Mouse (Mus musculus) adrenal gland, postnatal 4 days (tissue): ENCODE measurements around the gene Rnh1. TPM values are rescaled to one million over a fixed set of nuclear protein-coding genes. Genes with fewer than 3 reads are reported as not detected.

Source experiments
- DNase-seq, 2 experiments: peaks; one replicate each; pipeline ENCODE4 v3.0.0; 2021 to 2022; ENCODE audit warnings: low spot score in 2 of 2, mixed read lengths in 2 of 2
- total RNA-seq, 2 experiments: library from RNA; stranded (reverse); gene quantifications; 2 replicates each; pipeline ENCODE4 v1.2.3; 2021

Rnh1 gene
- total RNA-seq, 2 experiments from 2014 or later, result 179 to 186 TPM

GRCm38 (mm10) chr7:141206182-141206937 is 33.7 kb upstream of the Rnh1 start:
- no peak for DNase-seq

GRCm38 (mm10) chr7:141205504-141205903 is 32.8 kb upstream of the Rnh1 start:
- no peak for DNase-seq

- no peak for DNase-seq
Observed at GRCm38 (mm10) chr7:141204546-141204945, 31.9 kb upstream of the Rnh1 start.

GRCm38 (mm10) chr7:141198121-141198520 is 25.5 kb upstream of the Rnh1 start:
- DNase-seq, result no peak

- DNase-seq, result no peak
Observed at GRCm38 (mm10) chr7:141196619-141197282, 24.1 kb upstream of the Rnh1 start.

DNA sequence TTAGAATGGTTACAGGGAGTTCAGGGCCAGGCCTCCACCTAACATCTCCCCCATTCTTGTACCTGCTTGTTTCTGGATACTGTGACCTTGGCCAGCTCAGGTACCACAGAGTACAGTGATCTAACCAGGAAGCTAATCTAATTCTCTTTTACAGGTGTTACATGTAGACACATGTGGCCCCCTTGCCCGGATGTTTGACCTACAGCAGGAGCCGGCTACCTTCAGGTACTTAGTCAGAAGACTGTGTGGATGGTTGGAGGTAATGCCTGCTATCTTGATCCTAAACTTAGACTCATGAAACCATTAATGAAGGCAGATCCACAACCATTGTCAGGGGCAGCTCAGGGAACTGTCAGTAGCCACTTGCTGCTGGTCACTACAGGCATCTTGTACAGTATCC is 23.1 kb upstream of the Rnh1 start:
- no peak for DNase-seq

DNA sequence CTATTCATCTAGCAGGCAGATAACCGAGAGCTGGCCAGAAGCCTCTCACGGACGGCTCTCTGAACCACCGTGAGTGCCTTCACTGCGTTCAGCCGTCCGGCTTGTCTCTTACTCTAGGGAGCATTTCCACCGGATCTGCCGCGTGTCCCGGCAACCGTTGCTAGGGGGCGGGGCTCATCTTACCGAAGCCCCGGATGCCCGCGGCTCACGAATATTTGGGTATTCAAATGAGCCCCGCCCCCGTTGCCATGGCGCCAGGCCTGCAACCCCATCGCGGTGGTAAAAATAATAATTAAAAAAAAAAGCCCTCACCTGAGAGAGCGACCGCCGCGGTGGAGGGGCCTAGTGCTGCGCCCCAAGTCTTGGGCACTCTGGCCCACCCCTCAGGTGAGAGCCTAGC is 22.2 kb upstream of the Rnh1 start:
- peak; percentile 75 to 86 for DNase-seq

DNA sequence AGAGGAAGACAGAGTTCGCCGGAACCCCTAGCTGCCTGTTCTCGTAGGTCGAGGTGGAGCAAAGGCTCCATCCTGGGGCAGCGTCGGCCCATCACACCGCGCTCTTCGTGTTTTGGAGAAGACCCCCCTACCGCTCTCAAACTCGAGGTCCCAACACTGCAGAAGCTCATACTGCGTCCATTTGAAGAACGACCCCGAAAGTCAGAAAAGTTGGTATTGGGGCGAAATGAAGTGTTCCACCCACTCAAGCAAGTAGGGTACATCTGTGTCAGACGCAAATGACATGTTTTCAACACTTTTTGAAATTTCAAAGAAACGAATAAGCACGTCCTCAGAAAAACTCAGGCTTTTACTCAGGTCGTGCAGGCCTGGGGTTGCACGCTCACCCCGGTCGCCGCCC is 21.8 kb upstream of the Rnh1 start:
- DNase-seq, result no peak

DNA sequence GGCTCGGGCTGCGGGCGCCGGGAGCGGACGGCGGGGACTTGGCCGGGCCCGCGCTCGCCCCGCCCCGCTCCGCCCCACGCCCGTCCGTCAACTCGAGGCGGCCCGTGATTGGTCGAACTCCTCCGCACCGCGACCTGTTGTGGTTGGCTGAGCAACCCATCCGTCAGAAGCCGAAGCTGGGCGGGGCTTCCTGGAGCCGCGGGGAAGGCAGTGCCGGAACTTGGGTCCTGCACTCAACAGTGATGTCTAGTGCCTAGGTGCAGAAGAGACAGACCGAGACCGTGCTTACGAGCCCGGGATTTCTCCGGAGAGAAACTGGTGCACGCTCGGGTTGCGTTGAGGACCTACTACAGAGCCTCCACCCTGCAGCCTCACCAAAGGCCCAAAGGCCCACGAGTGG is 21.3 kb upstream of the Rnh1 start, which contains the start of the genes Hras and Lrrc56:
Gene Hras, minus strand, starts transcription at position 58 of the 400 bp plus-strand sequence.
Gene Lrrc56, plus strand, starts transcription at position 210 of the 400 bp plus-strand sequence.
- DNase-seq, result peak; percentile 90 to 97

GRCm38 (mm10) chr7:141193348-141193856 is 20.7 kb upstream of the Rnh1 start:
- DNase-seq, result no peak

GRCm38 (mm10) chr7:141192776-141193347 is 20.2 kb upstream of the Rnh1 start:
- no peak for DNase-seq

- DNase-seq, result no peak
Observed at GRCm38 (mm10) chr7:141191796-141192685, 19.4 kb upstream of the Rnh1 start.

DNA sequence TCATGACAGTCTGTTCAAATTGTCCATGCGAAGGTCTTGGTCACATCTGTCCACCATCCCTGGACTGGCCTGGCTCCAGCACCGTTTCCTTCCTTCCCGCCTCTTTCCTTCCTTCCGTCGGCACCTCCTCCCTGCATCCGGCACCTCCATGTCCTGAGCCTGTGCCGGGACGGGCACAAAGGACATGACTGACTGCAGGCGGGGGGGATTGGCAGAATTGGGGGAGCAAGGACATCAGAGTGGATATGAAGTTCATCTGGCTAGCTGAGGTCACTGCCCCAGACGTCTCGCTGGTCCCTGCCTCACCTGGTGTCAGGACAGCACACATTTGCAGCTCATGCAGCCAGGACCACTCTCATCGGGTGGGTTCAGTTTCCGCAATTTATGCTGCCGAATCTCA is 18.4 kb upstream of the Rnh1 start:
- no peak for DNase-seq

DNA sequence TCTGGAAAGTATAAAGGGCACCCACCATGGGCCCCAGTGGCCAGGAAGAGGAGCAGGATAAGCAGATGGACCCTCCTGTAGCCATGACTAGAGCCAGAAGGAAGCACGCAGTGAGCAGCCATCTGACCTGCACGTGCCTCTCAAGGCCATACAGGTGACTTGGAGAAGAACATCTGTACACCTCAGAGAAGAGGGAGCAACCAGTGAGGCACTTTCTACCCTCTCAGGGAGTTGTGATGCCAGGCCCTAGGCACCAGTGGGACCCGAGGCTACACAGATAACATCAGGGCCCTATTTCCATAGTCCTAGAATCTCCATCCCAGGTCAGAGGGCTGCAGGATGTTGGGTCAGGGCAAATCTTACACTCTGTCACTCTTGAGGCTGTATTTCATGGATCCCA is 17.6 kb upstream of the Rnh1 start:
- DNase-seq, result no peak

GRCm38 (mm10) chr7:141188733-141189132 is 16.1 kb upstream of the Rnh1 start:
- no peak for DNase-seq

DNA sequence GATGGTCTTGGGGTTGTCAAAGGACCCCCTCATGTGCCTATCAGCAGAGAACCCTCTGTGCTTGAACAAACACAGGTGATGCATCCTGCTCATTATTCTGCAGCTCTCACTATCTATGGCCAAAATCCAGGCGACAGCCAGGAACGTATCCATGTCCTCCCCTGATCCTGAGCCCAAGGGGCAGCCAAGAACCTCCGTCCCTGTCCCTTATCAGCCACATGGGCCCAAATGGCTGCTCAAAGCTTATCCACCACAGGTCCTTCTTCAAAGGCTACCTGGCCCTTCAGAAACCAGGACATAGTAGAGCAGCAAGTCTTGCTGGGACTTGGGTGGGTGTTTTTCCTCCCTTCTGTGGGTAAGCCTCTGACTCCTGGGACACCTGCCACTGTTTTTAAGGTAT is 15.5 kb upstream of the Rnh1 start:
- DNase-seq, result no peak

- DNase-seq, result peak; percentile 55 to 75
Observed at GRCm38 (mm10) chr7:141176173-141176572, 3.5 kb upstream of the Rnh1 start.

- DNase-seq, result no peak
Observed at GRCm38 (mm10) chr7:141175068-141175467, 2.4 kb upstream of the Rnh1 start.

- DNase-seq, result no peak
Observed at GRCm38 (mm10) chr7:141173323-141173850, 730 bp upstream of the Rnh1 start.

DNA sequence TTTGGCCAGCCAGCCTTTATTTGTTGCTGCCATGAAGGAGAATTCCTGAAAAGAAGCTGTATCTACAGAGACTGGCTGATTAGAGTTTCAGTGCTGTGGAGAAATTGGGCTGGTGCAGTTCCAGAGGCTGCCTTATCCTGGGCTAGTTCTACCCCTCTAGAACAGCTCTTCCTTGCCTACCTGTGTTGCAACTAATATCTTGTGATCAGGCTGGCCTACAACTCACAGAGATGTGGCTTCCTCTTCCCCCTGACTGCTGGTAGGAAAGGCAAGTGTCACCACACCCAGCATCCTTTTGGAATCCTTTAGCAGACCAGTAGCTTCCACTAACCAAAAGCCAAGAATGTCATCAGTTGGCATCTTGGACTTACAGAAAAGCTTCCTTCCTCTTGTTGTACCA is 2.8 kb downstream of the Rnh1 start:
- DNase-seq, result no peak

DNA sequence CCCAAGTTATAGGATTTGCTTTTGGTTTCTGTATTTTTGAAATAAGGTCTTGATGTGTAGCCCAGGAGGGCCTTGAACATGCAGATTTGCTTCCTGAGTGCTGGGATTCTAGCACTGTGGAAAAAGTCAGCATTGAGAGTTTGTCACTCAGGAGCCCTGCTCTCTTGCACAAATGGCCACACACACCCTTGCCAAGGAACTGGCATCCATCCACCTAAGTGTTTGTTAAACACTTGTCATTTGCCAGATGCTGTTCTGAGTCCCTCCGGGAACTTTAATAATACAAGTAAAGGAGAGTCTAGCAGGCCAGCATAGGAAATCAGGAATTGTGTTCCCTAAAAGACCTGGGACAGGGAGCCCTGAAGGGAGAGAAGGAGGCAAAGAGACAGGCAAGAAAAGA is 3.4 kb downstream of the Rnh1 start:
- DNase-seq, result no peak
